Mouse (Mus musculus) cerebellum, adult 9-11 months (tissue): ENCODE results near the gene Gm20388.
A peak's percentile ranks its signal among the peaks of the same experiment; 100 is the strongest.

Experiments used
- DNase-seq: peaks from one replicate; pipeline ENCODE4 v3.0.0; 2022

The Gm20388 gene

DNA sequence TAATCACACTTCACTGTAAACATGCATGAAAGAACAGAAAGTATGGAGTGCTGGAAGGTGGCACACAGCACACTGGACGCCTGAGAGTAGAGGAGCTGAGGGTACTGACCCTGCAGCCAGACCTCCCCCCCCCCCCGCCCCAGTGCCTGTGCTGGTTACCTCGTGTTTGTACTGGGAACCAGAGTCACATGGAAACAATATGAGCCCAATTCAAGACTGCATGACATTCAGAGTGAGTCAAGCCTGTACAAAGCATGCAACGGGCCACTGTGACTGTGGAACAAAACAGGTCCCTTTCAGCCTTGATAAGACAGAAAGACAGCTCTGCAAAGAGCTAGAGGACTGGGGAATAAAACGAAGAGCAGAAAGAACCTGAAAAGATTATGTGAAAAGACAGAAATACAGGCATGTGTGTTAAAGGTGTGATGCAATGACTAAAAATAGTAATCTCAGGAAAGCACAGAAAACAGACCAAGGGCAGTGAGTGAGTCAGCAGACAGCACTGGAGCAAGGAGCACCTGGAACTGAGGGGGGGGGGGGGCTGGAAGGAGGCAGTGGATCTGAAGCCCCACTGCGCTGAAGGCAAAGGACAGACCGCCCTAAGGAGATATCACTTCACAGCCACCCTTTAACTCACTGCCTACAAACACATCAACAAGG lies 3012.9 kb downstream of the Gm20388 start:
- no peak for DNase-seq

DNA sequence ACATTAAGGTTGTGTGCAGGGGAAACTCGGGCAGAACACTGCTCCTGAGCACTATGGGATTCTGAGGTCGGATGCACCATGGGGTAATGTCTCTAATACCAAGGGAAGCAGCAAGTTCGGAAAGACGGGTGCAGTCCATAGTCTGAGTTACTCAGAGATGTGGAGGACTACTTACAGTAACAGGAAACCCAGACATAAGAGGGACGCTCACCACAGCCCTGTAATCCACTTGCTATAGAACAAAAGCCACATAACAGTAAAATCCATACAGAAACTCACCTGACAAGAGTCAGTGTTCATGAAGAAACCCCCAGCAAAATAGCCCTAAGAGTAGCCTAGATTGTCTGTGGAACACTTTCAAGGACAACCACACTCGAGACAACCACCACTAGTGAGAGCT lies 3013.4 kb downstream of the Gm20388 start:
- no peak for DNase-seq

GRCm38 (mm10) chr8:122925939-122926722 lies 3015.5 kb downstream of the Gm20388 start:
- no peak for DNase-seq

GRCm38 (mm10) chr8:122926782-122927181 lies 3016.1 kb downstream of the Gm20388 start:
- DNase-seq: no peak

- DNase-seq: peak; percentile 52
Measured at GRCm38 (mm10) chr8:122927841-122928240, 3017.2 kb downstream of the Gm20388 start.

DNA sequence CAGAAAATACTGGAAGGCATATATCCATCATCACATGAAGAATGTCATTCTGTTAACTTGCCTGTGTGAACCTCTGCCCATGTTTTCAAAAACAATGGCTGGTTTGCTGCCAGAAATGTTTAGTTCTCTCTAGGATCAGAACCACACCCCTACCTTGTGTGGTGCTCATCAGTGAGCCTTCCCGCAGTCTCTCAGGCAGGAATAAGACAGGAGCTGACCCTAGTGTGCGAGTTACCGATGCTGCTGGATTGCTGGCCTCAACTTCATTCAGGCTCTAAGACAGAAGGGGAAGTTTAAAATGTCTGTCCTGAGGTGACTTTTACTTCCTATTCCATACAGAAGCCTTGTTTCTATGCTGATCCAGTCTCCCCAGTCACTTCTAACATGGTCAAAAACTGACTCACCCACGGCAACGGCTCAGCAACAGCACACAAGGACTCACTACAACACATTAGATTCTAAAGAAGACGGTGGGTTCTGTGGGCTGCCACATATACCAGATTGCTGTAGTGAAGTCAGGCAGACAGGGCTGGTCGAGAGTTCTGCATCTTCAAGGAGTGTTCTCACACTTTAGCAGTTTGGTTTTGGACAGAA lies 3018.1 kb downstream of the Gm20388 start:
- no peak for DNase-seq

DNA sequence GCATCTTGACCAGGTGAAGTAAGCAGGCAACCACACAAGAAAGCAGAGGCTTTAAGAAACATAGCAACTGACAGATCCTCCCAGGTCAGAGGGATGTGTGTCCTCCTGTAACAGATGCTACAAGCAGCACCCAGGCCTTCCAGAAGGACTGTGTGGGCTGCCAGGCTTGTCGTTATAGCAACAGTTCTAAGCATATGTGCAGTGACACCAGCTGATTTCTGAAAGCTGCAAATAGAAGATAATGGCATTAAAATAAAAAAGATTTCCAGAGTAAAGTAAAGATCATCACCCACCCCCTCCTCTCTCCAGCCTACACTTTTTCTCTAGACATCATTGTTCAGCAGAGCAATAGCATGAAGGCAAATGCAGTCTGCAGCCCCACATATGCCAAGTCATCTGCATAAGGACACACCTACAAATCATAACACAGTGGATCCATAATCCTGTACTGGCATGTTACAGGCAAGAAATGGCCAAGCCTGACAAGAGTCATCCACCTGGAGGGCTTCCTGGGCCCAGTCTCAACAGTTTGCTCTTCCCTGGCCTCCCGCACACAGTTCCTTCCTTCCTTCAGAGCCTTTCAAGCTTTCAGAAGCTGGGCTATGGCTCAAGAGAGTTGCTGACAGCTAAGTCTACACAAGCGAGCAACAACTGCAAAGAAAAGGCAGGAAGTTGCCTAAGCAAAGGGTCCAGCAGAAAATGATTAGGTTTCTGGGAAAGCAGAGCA lies 3021.4 kb downstream of the Gm20388 start:
- peak; percentile 60 for DNase-seq

DNA sequence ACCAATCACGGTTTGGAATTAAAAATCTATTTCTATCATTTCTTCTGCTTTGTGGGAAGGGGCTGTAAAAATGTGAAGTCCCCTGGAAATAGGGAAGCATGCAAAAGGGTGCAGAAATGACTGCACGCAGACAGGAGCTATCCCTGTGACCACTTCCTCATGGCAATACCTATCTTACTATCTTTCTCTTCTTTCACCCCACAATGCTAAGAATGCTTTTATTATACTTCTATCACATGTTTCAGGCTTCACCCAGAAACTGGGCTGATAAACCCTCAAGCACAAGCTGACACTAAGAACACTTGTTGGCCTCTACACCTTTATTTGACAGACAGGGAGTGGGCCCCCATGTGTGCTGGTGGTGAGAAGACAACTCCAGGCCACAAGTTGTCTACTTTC lies 3021.9 kb downstream of the Gm20388 start:
- DNase-seq: no peak

DNA sequence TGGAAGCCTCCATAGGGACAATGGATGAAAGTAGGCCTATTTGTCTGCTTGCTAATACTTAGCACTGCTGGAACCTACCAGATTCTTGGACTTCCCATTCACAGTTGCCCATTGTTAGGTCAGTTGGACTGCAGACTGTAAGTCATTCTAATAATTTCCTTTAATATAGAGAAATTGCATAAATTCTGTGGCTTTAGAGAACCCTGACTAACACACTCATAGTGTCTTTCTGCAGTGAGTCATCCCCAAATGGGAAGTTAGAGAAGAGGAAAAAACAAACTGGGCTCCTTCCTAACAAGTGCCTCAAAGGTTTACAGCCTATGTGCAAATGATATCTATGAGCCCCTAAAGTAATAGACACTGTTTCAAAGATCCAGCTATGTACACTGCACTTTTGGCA lies 3023.3 kb downstream of the Gm20388 start:
- DNase-seq: no peak

DNA sequence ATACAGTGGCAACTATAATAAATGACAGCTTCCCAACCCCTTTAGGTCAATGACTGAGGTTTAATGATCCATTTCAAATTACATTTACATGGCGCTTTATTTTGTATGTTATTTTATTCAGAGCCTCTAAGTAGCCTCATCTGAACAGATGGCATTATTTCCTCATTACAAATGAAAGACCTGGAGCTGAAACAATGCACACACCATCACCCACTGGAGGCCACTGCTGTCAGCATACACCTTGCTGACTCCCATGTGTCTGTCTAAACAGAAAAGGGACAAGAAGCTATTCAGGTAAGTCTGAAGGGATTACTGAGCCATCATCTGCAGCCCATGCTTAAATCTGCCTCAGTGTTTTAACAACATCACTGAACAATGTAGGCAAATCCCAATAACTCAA lies 3024.5 kb downstream of the Gm20388 start:
- peak; percentile 70 for DNase-seq

DNA sequence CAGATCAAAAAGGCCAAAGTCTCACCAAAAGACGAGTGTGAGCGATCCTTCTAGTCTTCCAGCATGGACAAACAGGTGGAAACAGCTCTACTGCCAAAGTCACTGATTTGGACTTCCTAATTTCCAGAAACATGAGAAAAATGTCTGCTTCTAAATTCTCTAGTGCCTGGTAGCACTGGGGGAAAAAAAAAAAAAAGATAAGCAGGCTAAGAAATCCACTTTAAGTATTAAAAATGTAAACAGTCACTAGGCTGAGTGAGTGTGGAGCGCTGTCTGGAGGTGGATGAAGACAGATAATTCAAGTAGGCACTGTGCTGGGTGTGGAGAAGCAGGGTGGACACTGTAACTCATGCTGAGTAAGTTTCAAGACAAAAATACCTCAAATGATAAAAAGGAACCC lies 3025.3 kb downstream of the Gm20388 start:
- no peak for DNase-seq

DNA sequence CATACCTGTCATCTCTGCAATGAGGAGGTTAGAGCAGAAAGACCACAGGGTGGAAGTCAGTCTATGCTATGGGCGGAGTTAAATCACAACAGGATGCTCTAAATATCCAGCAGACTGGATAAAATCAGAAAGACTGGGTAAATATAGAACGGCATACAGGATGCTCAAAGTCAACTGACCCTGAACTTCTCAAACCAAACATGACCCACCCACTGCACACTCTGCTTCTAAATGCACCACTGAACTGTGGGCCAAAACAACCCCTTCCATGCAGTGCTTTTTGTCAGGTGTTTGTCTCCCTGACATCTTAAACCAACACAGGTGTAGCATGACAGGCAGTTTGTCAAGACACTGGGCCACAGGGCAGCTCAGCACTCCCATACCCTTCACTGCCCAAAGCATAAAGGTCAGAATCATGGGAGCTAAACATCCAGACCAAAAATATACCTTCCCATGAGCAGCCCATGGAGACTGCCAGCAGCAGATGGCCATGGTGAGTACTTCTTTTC lies 3027.0 kb downstream of the Gm20388 start:
- DNase-seq: peak; percentile 66

DNA sequence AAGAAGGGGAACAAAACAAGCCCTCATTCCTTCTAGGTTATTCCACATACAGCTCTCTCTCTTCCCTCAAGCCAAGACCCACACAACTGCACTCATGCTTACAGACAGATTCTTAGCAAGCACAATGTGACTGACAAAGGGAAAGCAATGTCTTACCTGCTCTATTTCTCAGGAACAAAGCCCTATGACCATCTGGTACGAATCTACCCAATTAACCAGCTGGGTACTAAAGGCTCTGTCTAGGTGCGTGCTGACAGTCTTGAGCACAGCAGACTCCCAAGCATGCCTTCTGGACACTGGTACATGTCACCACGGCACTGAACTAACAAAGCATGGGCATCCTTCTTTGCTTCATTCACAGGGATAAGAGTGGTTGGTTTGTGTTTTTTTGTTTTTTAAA lies 3027.5 kb downstream of the Gm20388 start:
- peak; percentile 64 for DNase-seq

DNA sequence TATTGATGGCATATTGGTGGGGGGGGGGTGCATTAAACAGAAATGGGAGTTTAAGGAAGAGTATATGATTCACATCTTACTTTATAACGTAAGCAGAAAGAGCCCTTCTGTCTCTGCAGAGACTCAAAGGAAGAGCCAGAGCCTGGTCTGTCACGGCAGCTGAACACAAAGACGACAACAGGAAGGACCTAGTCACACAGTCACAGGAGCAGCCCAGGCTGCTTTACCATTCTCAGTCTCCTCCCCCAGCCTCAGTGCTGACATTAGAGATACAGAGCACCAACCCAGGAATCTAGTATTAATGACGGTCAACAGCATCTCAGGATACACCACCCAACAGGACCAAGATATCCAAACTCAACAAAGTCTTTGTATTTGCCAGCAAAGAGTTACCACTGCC lies 3027.9 kb downstream of the Gm20388 start:
- no peak for DNase-seq

- peak; percentile 59 for DNase-seq
Measured at GRCm38 (mm10) chr8:122942803-122943713, 3032.4 kb downstream of the Gm20388 start.

DNA sequence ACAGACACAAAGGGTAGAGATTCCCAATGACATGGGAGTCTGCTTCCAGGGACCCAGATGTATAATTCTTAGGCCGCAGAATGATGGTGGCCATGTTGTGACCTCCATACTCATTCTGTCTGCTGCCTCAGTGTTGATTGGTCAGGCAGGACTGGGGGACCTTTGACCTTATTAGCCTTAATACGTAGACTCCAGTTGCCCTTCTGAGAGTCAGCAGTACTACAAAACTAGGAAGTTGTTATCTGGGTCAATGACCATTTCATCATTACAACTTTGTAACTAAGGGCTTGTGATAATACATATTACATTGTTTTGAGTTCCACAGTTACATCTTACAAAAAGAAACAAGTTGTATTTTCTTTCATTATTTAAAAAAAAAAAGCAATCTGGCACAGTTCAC lies 3035.1 kb downstream of the Gm20388 start:
- no peak for DNase-seq

GRCm38 (mm10) chr8:122949701-122950100 lies 3039.1 kb downstream of the Gm20388 start:
- DNase-seq: no peak

GRCm38 (mm10) chr8:122951456-122951855 lies 3040.8 kb downstream of the Gm20388 start:
- no peak for DNase-seq

GRCm38 (mm10) chr8:122953028-122953427 lies 3042.4 kb downstream of the Gm20388 start:
- DNase-seq: no peak

GRCm38 (mm10) chr8:122954090-122954799 lies 3043.6 kb downstream of the Gm20388 start:
- no peak for DNase-seq

DNA sequence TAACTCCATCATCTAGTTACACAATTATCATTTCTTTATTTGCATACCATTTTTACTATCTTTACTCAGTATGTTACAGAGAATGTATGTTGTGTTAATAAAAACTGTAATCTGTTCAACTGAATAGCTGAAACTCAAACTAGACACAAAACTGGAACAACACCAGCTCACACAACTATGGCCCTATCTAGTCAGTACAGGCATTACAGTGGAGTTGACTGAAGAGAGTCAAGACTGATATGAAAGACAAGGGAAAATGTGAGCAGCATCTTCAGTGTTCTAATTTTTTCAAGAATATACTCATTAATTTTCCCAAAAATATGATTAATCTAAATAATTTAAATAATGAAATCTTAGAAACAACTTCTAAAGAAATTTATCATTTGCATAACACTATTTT lies 3044.6 kb downstream of the Gm20388 start:
- no peak for DNase-seq
